Mouse (Mus musculus) cerebellum, adult 9-11 months (tissue): ENCODE results near the gene Bend7.

Experiments
- DNase-seq: peaks from one replicate; pipeline ENCODE4 v3.0.0; 2022

The Bend7 gene

DNA sequence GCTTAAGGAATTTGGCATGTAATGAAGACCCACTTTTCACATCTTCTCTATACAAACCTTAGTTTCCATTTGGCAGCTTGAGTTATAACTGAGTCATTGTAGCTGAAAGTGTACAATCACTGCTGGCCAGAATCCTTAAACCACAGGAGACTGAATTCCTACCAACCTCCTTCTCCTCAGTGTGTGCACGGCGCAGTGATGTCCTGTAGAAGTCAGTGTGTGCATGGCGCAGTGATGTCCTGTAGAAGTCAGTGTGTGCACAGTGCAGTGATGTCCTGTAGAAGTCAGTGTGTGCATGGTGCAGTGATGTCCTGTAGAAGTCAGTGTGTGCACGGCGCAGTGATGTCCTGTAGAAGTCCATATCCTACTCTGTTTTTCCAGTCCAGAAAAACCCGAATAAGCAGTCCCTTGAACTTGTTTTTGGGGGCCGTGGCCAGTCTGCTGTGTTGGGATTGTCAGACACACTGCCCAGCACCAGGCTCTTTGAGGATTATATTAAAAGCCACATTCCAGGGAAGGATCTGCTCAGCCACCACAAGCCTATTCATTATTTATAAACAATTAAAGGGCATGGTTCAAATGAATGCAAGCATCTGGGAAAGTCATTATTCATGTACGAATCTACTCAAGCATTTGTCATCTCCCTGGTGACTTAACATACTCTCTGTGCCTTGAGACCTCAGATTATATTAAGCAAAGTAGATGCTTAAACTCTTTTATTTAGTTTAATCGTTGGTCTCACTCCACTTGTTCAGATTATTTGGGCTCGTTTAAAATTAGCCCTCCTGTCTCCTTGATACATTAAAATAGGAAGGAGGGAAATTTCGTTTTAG, 65.4 kb downstream of the Bend7 start:
- DNase-seq: no peak

GRCm38 (mm10) chr2:4784012-4784411, 66.4 kb downstream of the Bend7 start:
- DNase-seq: no peak

DNA sequence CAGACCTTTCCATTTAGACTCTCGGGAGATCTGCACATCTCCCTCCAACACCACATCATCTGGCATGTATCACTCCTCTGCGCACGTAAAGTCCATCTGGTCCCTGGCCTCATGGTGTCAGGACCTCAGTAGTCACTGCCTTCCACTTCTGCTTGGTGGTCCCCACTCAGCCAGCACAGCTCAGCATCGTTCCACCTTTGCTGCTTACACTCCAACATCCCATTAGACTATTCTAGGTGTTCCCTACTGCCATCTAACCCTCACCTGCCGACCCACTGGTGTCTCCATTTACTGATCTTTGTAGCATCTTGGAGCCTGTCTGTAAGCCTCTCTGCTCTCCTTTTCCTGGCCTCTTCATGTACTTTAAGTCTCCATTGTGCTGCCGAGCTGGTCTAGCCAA, 67.4 kb downstream of the Bend7 start:
- no peak for DNase-seq

DNA sequence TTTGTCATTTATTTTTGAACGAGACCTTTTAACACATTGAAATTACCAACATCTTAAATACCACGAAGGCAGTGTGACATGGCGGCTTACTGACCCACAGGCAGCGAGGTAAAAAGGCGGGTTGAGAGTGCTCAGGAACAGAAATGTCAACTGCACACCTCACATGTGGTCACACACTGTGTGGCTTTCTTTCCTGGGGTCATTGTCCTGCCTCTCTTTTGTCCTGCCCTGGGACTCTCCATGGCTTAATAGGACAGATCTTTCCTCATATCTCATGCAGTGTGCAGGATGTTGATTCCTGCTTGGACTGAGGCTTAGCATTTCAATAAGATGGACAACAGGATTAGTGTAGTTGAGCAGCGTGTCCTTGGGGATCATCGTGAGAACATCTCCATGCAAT, 69.6 kb downstream of the Bend7 start:
- DNase-seq: no peak

DNA sequence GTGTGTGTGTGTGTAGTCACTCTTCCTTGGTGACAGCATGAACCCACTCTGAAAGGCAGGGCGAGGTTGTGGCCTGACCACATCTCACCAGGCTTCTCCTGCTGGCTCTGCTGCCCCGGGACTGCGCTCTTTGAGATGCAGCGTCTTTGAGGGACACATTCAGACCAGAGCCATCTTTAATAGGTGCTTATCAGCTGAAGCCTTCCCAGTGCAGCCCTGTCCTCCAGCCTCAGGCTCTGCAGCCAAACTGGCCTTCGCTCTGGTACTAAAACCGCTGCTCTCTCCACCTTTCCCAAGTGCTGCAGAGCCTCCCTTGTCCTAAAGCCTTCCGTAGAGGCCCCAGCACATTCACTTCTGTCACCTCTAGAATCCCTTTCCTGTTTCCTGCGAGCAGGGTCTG, 74.0 kb downstream of the Bend7 start:
- no peak for DNase-seq

DNA sequence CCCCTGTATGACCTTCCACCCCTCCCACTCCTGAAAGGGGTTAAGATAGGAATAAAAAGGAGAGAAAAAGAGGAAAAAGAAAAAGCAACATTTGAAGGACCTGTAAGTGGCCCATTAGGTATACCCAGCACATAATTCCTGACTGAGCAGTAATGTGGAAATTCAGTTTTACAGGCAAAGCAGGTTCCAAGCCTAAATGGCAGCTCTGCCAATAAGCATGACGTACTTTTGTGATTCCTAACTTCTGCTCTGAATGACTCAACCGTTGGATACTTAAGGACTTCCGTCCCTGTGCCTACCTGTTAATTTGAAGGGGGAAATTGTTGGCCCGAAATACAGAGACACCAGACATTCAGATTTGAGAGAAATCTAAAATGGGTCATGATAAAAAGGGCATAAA, 74.9 kb downstream of the Bend7 start:
- no peak for DNase-seq

DNA sequence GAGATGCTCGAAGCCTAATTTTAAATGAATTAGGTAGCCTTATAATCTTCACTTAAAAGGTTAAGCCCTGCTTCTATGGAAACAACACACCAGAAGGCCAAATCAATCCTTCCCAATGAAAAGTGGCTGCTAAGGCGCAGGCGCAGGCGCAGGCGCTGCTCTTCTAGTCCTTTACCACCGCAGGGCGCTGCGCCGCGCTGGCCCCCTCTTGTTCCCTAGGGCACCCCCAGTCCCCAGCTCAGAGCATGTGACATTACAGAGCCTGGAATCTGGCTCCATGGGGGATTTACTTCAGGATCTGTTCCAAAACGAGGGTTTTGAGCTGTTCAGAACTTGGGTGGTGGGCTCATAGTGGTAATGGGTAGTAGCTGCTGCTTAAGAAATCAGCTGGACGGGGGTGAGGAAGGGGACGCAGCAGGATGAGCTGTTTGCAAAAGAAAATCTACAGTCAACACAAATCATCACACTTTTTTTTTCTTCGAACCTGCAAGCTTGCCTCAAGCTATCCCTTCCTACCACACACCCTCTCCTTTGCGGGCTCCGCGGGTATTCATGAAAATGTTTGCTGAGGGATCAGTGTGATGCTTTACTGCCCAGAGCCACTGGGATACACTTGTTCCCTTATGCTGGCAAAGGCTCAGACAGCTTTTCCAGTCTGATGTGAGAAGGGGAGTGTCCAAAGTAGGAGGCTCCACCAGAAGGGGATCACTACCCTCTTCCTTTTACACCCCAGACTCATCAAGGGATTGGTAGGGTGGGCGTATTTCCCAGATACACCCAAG, 85.0 kb downstream of the Bend7 start:
- no peak for DNase-seq

DNA sequence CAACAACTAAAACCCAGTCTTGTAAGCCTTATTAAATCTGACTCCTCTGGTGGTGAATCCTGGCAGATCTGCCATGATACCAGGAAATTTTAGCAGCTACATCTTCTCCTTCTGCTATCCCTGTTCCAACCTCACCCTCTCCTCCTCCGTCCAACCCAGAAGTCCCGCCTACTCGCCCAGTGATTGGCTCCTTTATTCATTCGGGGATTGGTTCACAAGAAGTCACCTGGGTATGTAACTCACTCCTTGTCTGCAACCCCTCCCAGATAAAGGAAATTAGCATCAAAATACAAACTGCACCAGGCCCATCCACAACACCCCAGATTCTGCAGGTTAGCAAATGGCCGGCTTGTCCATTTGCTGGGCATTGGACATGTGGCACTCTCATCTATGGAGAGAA, 98.7 kb downstream of the Bend7 start:
- DNase-seq: no peak

DNA sequence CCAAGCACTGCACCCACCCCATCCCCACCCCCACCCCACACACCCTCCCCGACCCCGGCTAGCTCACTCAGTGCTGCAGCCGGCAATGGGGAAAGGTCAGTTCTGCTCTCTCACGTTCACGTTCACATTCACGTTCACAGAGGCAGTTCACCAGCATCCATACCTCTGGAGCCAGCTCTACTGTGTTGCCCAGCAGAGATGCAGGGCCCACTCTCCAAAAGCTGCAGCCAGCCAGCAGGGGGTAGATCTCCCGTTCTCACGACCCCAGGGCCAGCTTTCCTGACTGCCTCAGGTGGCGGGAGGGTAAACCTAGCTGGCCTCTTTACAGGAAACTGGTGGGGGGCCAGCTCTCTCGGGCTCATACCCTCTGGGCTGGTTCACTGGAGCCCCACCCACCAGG, 100.0 kb downstream of the Bend7 start:
- DNase-seq: no peak

- no peak for DNase-seq
Measured at GRCm38 (mm10) chr2:4820230-4820629, 102.6 kb downstream of the Bend7 start.

DNA sequence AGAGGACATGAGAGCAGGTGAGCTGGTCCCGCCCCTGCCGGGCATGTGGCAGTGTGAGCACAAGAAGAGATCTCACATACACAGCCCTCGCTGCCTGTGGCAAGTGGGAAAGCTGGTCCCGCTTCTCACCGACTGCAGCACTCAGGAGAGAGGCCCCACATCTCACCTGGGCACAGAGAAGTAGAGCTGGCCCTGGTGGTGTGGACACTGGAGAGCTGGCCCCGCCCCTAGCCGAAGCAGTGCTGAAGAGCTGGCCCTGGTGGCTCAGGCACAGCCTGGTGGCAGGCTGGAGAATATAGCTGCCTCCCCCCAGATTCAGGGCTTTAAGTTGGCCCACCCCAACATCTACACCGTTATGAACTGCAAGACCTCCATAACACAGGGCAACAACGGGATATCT, 106.4 kb downstream of the Bend7 start:
- no peak for DNase-seq

DNA sequence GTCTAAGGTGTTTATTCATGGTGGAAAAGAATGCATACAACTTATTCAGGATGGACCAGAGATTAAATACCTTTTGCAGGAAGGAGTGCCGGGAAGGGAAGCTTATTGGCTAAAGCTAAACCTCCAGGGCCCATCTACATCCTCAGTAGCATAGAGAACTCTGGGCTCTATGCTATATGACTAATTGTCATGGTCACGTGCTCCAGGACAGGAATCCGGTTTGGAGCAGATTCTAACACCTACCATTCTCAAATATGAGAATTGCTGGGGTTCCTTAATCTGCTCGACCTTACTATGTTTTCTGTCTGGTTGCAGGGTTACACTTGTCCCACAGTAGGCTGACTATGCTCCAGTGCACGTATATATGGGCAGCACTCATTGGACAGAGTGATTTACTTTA, 110.4 kb downstream of the Bend7 start:
- DNase-seq: no peak

DNA sequence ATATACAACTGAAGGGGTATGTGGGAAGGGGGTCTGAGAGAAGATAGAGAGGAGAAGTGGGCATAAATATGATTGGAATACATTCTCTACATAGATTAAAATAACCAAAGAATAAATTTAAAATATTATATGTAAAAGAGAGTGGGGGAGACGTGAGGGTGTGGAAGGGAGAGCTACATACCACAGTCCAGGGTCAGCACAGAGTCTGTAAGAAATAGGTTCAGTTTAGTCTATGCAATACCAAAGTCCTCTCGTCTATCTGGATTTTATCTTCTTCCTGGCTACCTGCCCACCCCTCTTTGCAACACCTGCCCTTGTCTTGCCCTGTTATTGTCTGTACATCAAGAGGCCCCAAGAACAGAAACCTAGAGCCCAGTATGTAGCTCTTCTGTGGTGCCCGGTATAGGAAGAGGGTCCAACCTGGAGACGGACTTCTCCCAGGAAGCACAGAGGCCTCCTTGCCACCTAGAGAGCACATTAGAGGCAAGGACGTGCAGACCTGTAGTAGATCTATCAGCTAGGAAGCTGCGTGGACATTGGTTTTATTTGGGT, 110.9 kb downstream of the Bend7 start:
- no peak for DNase-seq

- DNase-seq: no peak
Measured at GRCm38 (mm10) chr2:4829007-4829406, 111.4 kb downstream of the Bend7 start.

- no peak for DNase-seq
Measured at GRCm38 (mm10) chr2:4829489-4830065, 111.9 kb downstream of the Bend7 start.

DNA sequence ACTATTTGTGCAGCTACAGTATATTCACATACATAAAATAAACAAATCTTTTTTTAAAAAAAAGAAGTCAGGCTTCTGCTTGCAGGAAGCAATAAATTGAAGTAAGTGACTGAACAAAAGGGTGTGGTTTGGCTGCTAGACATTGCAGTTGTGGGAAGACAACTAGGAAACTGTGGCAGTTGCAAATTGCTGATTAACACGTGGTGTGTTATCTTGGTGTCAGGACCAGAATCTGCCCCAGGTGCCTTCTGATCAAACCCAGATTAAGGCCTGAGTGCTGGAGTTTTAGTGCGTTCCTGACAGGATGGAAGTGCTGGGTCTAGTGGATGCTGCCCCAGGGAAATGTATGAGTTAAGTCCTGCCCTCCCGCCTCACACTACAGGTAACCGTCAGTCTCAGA, 113.9 kb downstream of the Bend7 start:
- no peak for DNase-seq

DNA sequence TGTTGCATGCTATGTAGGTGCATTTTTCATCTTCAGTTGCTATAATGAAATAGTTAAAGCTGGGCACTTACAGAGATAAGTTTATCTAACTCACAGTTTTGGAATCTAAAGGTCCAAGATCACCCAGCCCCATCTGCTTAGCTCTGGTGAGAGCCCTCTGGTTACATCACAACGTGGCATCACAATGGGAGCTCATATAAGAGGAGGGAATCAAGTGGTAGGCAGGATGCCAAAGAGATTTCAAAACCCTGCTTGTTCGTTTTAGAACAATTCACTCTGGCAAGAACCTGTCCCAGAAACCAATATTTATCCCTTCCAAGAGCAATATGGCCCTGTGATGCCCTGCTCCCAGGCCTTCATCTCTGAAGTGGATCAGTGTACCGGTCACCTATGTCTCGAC, 114.5 kb downstream of the Bend7 start:
- no peak for DNase-seq

- no peak for DNase-seq
Measured at GRCm38 (mm10) chr2:4849449-4849848, 131.8 kb downstream of the Bend7 start.
